Mouse (Mus musculus) spleen, adult 2 months (tissue): Measurements from ENCODE around the gene Ppard. TPM values are rescaled to one million over a fixed set of nuclear protein-coding genes. Genes with fewer than 3 reads are reported as not detected.

Experiments used
- DNase-seq, 2 experiments: peaks; one replicate each; pipeline versions ENCODE4 v3.0.0 to v3.0.0-alpha.2; 2012 to 2021; ENCODE audit warnings: low spot score in 2 of 2, low read depth in 1 of 2
- H3K27ac ChIP-seq: fragments of 200-500 bp; 2 replicates; pipeline ENCODE4 v1.5.1; 2012; ENCODE audit warnings: low read length, inconsistent platforms; ENCODE audit not compliant: insufficient read depth
- H3K27me3 ChIP-seq: fragments of 200-500 bp; 2 replicates; pipeline ENCODE4 v1.6.1; 2012; ENCODE audit warnings: mild to moderate bottlenecking, moderate library complexity, low read length, inconsistent platforms; ENCODE audit not compliant: control insufficient read depth, insufficient read depth
- H3K36me3 ChIP-seq: fragments of 200-500 bp; 2 replicates; pipeline ENCODE4 v1.6.1; 2012; ENCODE audit warnings: mild to moderate bottlenecking, low read length, inconsistent platforms; ENCODE audit not compliant: control insufficient read depth, insufficient read depth
- H3K4me1 ChIP-seq: fragments of 200-500 bp; 2 replicates; pipeline ENCODE4 v1.6.1; 2011; ENCODE audit warnings: inconsistent platforms; ENCODE audit not compliant: control insufficient read depth, insufficient read depth, insufficient read length
- H3K4me3 ChIP-seq: fragments of 200-500 bp; 2 replicates; pipeline ENCODE4 v1.5.1; 2011; ENCODE audit warnings: mild to moderate bottlenecking, inconsistent platforms; ENCODE audit not compliant: insufficient read depth, insufficient read length; ENCODE audit errors: extremely low read depth
- CTCF ChIP-seq: fragments of 200-500 bp; IDR thresholded peaks from 2 replicates; pipeline ENCODE4 v1.5.1; 2011; ENCODE audit warnings: mild to moderate bottlenecking, inconsistent platforms; ENCODE audit not compliant: insufficient read depth, insufficient read length, insufficient replicate concordance; ENCODE audit errors: extremely low read depth
- POLR2A ChIP-seq: fragments of 200-500 bp; IDR thresholded peaks from 2 replicates; pipeline ENCODE4 v1.6.1; 2011; ENCODE audit warnings: low read depth, low read length, inconsistent platforms
- WGBS: fragments of 180-500 bp; shearing (Covaris S2); methylation state at CpG from one replicate; pipeline ENCODE4 v1.1.7; 2018; 5-methylcytosine and 5-hydroxymethylcytosine counted together
- polyA plus RNA-seq: library from polyadenylated mRNA; depleted of rRNA; stranded (reverse); fragments of >200 nt; gene quantifications from 2 replicates; pipeline ENCODE4 v1.2.3, GENCODE M21; 2012

The Ppard gene
- polyA plus RNA-seq, 1 experiment, result 23.2 TPM

- DNase-seq, result peak in 1 of 2 experiments; percentile 19
- Histone ChIP-seq H3K27ac (no peak overlapping the region), H3K27me3 (no peaks in the 10 kb centered on the region), H3K4me3 (no peak overlapping the region), H3K36me3 (no peaks in the 10 kb centered on the region), H3K4me1 (no peaks in the 10 kb centered on the region)
- TF ChIP-seq CTCF (peak; percentile 27; the same call in 1 of the 2 replicates), POLR2A (no peak)
- WGBS, result 40% methylated on average over 5 of the region's 5 CpGs
These were observed 55.5 kb downstream of the Ppard start for GRCm38 (mm10) chr17:28287980-28288379.

GRCm38 (mm10) chr17:28290262-28290661 is 57.8 kb downstream of the Ppard start:
- DNase-seq, result no peak
- 68% methylated on average over 3 of the region's 3 CpGs for WGBS
- peaks cover 8% of the 10 kb centered on the region; the same call in 1 of the 2 replicates for H3K4me1 ChIP-seq
- H3K4me3 ChIP-seq, result no peak overlapping the region
- H3K27ac ChIP-seq, result no peak overlapping the region
- H3K36me3 ChIP-seq, result no peaks in the 10 kb centered on the region
- no peak for TF ChIP-seq POLR2A
- TF ChIP-seq CTCF, result no peak
- no peaks in the 10 kb centered on the region for H3K27me3 ChIP-seq

- WGBS, result 54% methylated on average over 11 of the region's 11 CpGs
- Histone ChIP-seq H3K27ac (no peak overlapping the region), H3K4me1 (peaks cover 8% of the 10 kb centered on the region; the same call in 1 of the 2 replicates)
These were observed 58.2 kb downstream of the Ppard start for GRCm38 (mm10) chr17:28290671-28291070.

GRCm38 (mm10) chr17:28291346-28291745 is 58.8 kb downstream of the Ppard start:
- no peaks in the 10 kb centered on the region for H3K36me3 ChIP-seq
- H3K4me3 ChIP-seq, result no peak overlapping the region
- H3K4me1 ChIP-seq, result peaks cover 8% of the 10 kb centered on the region; the same call in 1 of the 2 replicates
- H3K27ac ChIP-seq, result no peak overlapping the region
- no peak for TF ChIP-seq CTCF
- TF ChIP-seq POLR2A, result no peak
- WGBS, result 30% methylated on average over 7 of the region's 7 CpGs
- no peak for DNase-seq
- no peaks in the 10 kb centered on the region for H3K27me3 ChIP-seq

More at GRCm38 (mm10) chr17:28290671-28291070, 58.2 kb downstream of the Ppard start:
- DNase-seq, result no peak
- Histone ChIP-seq H3K4me3 (no peak overlapping the region), H3K27me3 (no peaks in the 10 kb centered on the region), H3K36me3 (no peaks in the 10 kb centered on the region)
- TF ChIP-seq POLR2A, result no peak
- TF ChIP-seq CTCF, result no peak

GRCm38 (mm10) chr17:28293716-28294115 is 61.2 kb downstream of the Ppard start:
- TF ChIP-seq CTCF (no peak), POLR2A (no peak)
- peaks cover 8% of the 10 kb centered on the region; the same call in 1 of the 2 replicates for H3K4me1 ChIP-seq
- WGBS, result 71% methylated on average over 4 of the region's 4 CpGs
- no peak for DNase-seq
- no peaks in the 10 kb centered on the region for H3K27me3 ChIP-seq
- peaks cover 3% of the 10 kb centered on the region; the same call in 1 of the 2 replicates for H3K36me3 ChIP-seq
- H3K27ac ChIP-seq, result no peak overlapping the region
- no peak overlapping the region for H3K4me3 ChIP-seq

- H3K4me3 ChIP-seq, result no peak overlapping the region
These were observed 62.2 kb downstream of the Ppard start for GRCm38 (mm10) chr17:28294449-28295333.

More at GRCm38 (mm10) chr17:28294449-28295333, 62.2 kb downstream of the Ppard start:
- H3K27ac ChIP-seq, result no peak overlapping the region
- 39% methylated on average over 17 of the region's 17 CpGs for WGBS
- peak in 1 of 2 experiments; percentile 35 for DNase-seq
- no peaks in the 10 kb centered on the region for H3K27me3 ChIP-seq
- peaks cover 8% of the 10 kb centered on the region; the same call in 1 of the 2 replicates for H3K4me1 ChIP-seq
- H3K36me3 ChIP-seq, result peaks cover 3% of the 10 kb centered on the region; the same call in 1 of the 2 replicates
- TF ChIP-seq CTCF (no peak), POLR2A (no peak)
